Mouse (Mus musculus) forebrain, embryonic 10.5 days (tissue): Measurements from ENCODE around the gene Ppp2r5c. TPM values are rescaled to one million over a fixed set of nuclear protein-coding genes. Genes with fewer than 3 reads are reported as not detected.

ENCODE experiments used
- DNase-seq: peaks from one replicate; pipeline ENCODE4 v3.0.0-alpha.2; 2017; ENCODE audit warnings: low spot score; ENCODE audit errors: extremely low spot score
- H3K27ac ChIP-seq: fragments of 300-500 bp; sonication (generic); 2 replicates; pipeline ENCODE4 v1.5.1; 2016; ENCODE audit warnings: mild to moderate bottlenecking
- H3K27me3 ChIP-seq: fragments of 300-500 bp; sonication (generic); 2 replicates; pipeline ENCODE4 v1.6.1; 2016; ENCODE audit warnings: mild to moderate bottlenecking; ENCODE audit not compliant: poor library complexity, severe bottlenecking
- H3K36me3 ChIP-seq: fragments of 300-500 bp; sonication (generic); replicated peaks from 2 replicates; pipeline ENCODE4 v1.6.1; 2016; ENCODE audit warnings: mild to moderate bottlenecking, moderate library complexity
- H3K4me1 ChIP-seq: fragments of 300-500 bp; sonication (generic); 2 replicates; pipeline ENCODE4 v1.6.1; 2016
- H3K4me3 ChIP-seq: fragments of 300-500 bp; sonication (generic); 2 replicates; pipeline ENCODE4 v1.5.1; 2016; ENCODE audit warnings: mild to moderate bottlenecking, moderate library complexity
- H3K9me3 ChIP-seq: fragments of 300-500 bp; sonication (generic); 2 replicates; pipeline ENCODE4 v1.6.1; 2016; ENCODE audit warnings: mild to moderate bottlenecking, moderate library complexity
- WGBS: fragments of 180-500 bp; shearing (Covaris S2); methylation state at CpG from one replicate; pipeline ENCODE4 v1.1.7; 2016; 5-methylcytosine and 5-hydroxymethylcytosine counted together
- polyA plus RNA-seq: library from polyadenylated mRNA; unstranded; fragments of >200 nt; fragmentation: Nextera tagmentation; extraction: Ambion mirVana; gene quantifications from 2 replicates; pipeline ENCODE4 v1.2.1, GENCODE M21; 2016

Ppp2r5c gene
- polyA plus RNA-seq, 1 experiment from 2014 or later = 135 TPM

DNA sequence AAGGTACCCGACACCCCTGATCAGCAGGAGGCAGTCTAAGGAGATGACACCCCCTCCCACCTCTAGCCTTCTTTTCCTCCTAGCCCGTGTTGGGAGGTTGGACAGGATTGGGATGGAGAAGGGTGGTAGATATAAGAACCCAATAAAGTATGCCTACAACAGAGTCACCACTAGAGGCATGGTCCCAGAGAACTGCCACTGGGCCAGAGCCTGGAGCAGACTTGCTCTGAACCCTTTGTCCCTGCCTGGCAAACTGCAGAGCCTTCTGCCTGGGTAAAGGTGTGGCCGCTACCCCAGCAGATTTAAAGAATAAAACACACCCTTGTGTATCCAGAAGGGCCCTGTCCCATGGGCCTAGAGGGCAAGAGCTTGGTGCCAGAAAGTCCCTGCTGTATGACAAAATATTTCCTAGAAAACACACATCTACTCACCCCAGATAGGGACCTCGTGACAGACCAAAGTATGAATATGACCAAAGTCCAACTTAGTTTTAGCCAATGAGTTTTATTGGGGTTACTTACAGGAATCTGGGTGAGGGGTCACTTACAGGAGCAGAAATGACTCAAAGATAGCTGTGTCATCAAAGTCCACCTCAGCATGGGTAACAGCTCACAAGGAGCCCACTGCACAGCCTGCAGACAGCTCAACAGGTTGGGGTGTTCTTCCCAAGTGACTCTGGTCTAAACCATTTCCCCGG lies 22.8 kb upstream of the Ppp2r5c start:
- no peak overlapping the region for H3K27ac ChIP-seq
- no peaks in the 10 kb centered on the region for H3K4me1 ChIP-seq
- no peak for DNase-seq
- WGBS = 87% methylated on average over 5 of the region's 5 CpGs
- no peak overlapping the region for H3K4me3 ChIP-seq
- H3K9me3 ChIP-seq = no peaks in the 10 kb centered on the region
- no peaks in the 10 kb centered on the region for H3K27me3 ChIP-seq
- no peaks in the 10 kb centered on the region for H3K36me3 ChIP-seq

DNA sequence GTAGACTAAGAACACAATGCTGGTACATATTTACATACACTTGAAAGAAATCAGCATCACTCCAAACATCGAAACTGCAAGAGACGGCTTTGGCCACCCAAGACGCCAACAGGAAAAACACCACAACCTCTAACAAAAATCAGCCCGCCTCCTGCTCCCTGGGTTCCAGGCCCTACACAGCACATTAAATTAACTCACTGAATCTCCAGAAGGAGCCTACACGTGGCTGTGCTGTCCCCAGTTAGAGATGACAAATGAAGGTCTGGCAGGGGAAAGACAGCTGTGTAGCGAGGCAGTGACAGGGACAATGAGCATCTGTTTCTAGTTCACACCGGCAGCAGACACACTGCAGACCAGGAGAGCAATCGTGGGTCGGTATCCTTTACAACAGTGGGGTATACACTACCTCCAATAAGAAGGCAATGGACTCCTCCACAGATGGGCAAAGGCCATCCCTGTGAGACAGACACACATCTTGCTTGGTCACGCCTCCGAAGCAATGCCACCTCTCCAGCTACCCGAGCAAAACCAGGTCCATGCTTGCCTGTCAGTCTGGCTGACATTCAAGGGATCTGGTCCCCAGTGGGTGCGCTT lies 20.4 kb upstream of the Ppp2r5c start:
- Histone ChIP-seq H3K4me1 (peaks cover 12% of the 10 kb centered on the region), H3K4me3 (no peak overlapping the region), H3K27me3 (no peaks in the 10 kb centered on the region), H3K27ac (no peak overlapping the region), H3K36me3 (no peaks in the 10 kb centered on the region), H3K9me3 (no peaks in the 10 kb centered on the region)
- whole genome bisulfite sequencing = 83% methylated on average over 13 of the region's 13 CpGs
- DNase-seq = no peak

DNA sequence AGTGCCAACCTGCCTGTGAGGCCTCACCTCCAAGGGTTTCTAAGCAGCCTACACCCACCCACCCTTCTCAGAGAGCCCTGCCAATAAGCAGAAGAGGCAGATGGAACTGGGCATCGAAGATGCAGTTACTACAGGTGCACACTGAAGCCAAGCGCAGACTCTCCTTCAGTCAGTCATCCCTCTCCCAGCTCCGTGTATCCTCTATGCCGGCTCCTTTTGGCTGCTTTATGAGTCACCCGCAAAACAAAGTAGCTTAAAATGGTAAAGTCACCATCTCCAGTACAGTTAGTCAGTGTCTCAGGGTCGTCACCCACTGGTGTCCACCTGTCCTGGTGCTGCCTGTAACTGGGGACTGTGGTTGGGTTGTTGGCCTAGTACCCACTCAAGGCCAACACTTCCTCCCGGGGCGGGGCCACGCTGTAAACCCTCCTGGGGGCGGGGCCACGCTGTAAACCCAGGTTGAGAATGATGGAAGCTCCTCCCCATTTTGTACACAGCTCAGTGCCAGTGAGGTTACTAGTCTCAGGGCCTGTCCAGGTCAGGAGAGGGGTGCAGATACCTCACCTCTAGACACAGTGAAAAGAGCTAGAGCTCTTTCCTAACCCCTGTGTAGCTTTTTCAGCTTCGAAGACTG lies 17.5 kb upstream of the Ppp2r5c start:
- Histone ChIP-seq H3K27ac (peak overlapping the region; percentile 78), H3K4me1 (peaks cover 12% of the 10 kb centered on the region), H3K36me3 (no peaks in the 10 kb centered on the region), H3K9me3 (no peaks in the 10 kb centered on the region), H3K4me3 (no peak overlapping the region), H3K27me3 (no peaks in the 10 kb centered on the region)
- no peak for DNase-seq
- 62% methylated on average over 12 of the region's 12 CpGs for WGBS

DNA sequence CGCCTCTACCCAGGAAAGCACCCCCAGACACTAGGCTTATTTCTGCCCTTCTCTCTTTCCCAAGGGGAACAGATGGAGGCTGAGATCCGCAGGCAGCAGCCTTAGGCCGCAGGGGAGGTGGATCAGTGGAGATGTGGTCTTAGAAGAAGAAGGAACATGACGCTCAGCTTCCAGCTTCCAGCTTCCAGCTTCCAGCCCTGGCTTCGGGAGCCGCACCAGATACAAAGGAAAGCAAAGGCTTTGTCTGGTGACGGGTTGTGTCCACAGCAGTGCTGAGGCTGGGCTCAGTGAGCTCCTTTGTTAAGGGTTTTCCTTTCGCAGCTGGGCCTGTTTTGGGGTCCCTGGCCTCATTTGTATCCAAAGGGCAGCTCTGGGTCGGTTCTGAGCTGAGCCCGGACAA lies 16.9 kb upstream of the Ppp2r5c start:
- Histone ChIP-seq H3K27ac (peak overlapping the region; percentile 78), H3K4me1 (peaks cover 12% of the 10 kb centered on the region), H3K27me3 (no peaks in the 10 kb centered on the region), H3K36me3 (no peaks in the 10 kb centered on the region), H3K4me3 (no peak overlapping the region; the same call in 1 of the 2 replicates), H3K9me3 (no peaks in the 10 kb centered on the region)
- no peak for DNase-seq
- WGBS = 50% methylated on average over 10 of the region's 10 CpGs

DNA sequence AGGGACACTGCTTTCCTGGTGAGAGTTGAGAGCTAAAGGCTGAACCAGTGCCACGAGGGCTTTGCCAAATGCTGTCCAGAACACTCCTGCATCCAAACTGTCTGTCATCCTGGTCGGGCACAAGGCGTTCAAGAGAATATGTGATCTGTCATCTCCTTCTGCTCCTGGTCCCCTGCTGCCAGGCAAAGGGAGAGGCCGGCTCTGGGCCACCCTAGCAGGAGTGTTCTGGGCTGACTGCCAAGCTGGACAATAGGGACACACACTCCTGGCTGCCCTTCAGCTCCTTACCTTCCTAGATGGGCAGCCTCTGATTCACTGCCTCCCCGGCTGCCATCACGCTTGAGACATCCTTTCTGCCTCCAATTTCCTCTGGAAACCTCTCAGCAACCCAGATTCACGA lies 15.1 kb upstream of the Ppp2r5c start:
- Histone ChIP-seq H3K27me3 (no peaks in the 10 kb centered on the region), H3K36me3 (no peaks in the 10 kb centered on the region), H3K27ac (no peak overlapping the region), H3K9me3 (no peaks in the 10 kb centered on the region), H3K4me1 (peaks cover 12% of the 10 kb centered on the region), H3K4me3 (no peak overlapping the region)
- DNase-seq = no peak
- WGBS = 79% methylated on average over 7 of the region's 7 CpGs

DNA sequence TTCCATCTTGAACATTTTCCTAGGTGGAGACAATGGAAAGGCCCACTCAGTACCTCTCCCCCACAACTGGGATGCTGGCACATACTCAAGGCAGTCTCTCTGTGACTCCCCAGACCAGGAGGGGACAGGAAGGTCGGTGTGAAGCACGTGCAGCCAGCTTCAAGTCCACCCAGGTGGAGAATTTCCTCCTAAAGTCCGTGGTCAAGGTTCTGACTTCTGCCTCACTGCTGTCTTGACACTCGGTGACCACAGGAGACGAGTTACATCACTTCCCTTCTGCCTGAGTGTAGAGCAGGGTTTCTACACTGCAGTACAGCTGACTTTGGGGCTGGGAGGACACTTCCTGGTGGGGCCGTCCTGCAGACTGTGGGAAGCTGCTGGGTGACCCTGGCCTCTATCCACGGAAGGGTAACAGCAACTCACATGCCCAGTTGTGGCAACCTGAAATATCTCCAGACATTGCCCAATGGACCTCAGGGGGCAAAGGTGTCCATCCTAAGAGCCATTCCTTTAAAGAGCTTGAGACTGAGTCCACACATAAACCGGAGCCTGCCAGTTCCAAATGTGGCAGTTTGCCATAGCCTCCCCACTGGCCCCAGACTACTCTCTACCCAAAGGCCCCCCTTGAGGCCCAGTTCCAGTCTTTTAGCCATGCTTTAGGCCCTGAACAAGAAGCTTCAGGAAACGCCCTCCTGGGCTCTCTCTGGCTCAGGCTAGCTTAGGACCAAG lies 10.1 kb upstream of the Ppp2r5c start:
- 78% methylated on average over 9 of the region's 9 CpGs for WGBS
- no peaks in the 10 kb centered on the region for H3K36me3 ChIP-seq
- H3K4me1 ChIP-seq = no peaks in the 10 kb centered on the region
- DNase-seq = no peak
- H3K4me3 ChIP-seq = no peak overlapping the region
- no peak overlapping the region for H3K27ac ChIP-seq
- H3K9me3 ChIP-seq = peaks cover 6% of the 10 kb centered on the region; the same call in 1 of the 2 replicates
- no peaks in the 10 kb centered on the region for H3K27me3 ChIP-seq

DNA sequence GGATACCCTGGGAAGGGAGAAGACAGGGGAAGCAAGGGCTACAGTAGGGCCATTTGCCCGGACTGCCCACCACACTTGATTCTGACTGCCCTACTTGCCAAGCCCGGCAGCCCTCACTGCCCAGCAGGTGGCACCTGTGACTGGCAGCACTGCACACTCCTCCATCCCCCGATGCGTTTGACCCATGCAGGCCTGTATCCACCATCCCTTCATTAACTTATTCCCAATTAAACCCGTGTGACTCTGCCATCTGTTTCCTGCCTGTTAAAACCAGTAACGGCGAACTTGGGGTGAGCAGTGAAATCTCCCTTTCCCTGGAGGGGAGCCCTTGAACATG lies 9.6 kb upstream of the Ppp2r5c start:
- 73% methylated on average over 7 of the region's 7 CpGs for WGBS
- Histone ChIP-seq H3K27me3 (no peaks in the 10 kb centered on the region), H3K4me3 (no peak overlapping the region), H3K4me1 (no peaks in the 10 kb centered on the region), H3K36me3 (no peaks in the 10 kb centered on the region), H3K27ac (no peak overlapping the region), H3K9me3 (peaks cover 6% of the 10 kb centered on the region; the same call in 1 of the 2 replicates)
- no peak for DNase-seq

DNA sequence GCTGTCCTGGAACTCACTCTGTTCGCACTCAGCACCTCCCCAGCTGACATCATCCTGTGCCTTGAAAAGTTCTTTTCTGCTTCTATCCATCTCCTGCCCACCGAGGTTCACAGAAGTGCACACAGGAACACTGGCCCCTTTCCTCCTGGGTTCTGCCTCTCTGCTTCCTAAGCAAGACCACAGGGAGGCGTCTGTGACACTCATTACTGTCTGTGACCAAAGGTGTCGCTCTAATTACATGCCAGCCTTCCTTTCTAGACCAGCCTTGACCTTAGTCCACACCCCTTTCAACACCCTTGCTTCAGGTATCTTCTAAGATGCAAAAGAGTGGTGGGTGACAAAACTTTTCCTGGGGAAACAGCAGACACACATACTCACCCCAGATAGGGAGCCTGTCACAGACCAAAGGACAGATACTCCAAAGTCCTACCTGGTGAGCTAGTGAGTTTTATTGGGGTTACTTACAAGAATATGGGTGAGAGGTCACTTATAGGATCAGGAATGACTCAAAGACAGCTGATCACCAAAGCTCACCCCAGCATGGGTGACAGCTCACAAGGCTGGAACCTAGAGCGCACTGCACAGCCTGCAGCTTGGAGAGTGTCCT lies 8.4 kb upstream of the Ppp2r5c start:
- DNase-seq = no peak
- no peaks in the 10 kb centered on the region for H3K36me3 ChIP-seq
- 51% methylated on average over 5 of the region's 5 CpGs for WGBS
- H3K4me3 ChIP-seq = no peak overlapping the region
- H3K27me3 ChIP-seq = no peaks in the 10 kb centered on the region
- H3K4me1 ChIP-seq = no peaks in the 10 kb centered on the region
- no peak overlapping the region for H3K27ac ChIP-seq
- peaks cover 6% of the 10 kb centered on the region; the same call in 1 of the 2 replicates for H3K9me3 ChIP-seq

DNA sequence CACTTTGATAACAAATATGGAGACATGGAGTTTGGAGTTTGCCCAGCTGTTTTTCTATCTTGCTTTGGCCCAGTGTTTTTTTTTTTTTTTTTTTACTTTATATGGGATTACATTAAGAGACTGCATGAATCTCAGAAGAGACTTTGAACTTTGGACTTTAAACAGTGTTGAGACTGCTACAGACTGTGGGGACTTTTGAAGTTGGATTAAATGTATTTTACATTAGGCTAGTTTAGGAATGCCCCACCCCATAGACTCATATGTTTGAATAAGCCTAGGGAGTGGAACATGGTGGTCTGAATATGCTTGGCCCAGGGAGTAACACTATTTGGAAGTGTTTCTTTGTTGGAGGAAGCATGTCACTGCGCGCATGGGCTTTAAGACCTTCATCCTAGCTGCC lies 4.7 kb upstream of the Ppp2r5c start:
- peaks cover 14% of the 10 kb centered on the region for H3K27me3 ChIP-seq
- no peaks in the 10 kb centered on the region for H3K36me3 ChIP-seq
- no peak overlapping the region for H3K4me3 ChIP-seq
- peaks cover 6% of the 10 kb centered on the region; the same call in 1 of the 2 replicates for H3K9me3 ChIP-seq
- no peak for DNase-seq
- WGBS = 90% methylated on average over 2 of the region's 2 CpGs
- peaks cover 9% of the 10 kb centered on the region for H3K4me1 ChIP-seq
- no peak overlapping the region for H3K27ac ChIP-seq

DNA sequence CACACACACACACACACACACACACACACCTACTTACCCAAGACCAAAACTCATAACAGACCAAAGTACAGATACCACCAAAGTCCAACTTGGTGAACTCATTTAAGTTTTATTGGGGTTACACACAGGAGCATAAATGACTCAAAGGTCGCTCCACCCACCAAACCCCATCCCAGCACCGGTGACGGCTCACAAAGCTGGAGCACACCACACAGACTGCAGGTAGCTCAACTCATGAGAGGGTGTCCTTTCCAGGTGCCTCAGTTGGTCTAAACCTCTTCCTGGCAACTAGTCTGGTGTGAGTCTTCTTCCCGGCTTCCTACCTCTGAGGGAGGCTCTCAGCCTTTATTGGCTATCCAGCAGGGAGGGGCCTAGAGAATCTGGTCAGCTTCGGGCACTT lies 2.4 kb upstream of the Ppp2r5c start:
- Histone ChIP-seq H3K27ac (no peak overlapping the region), H3K4me1 (peaks cover 30% of the 10 kb centered on the region), H3K27me3 (peaks cover 14% of the 10 kb centered on the region), H3K36me3 (no peaks in the 10 kb centered on the region), H3K9me3 (peaks cover 6% of the 10 kb centered on the region; the same call in 1 of the 2 replicates), H3K4me3 (no peak overlapping the region)
- DNase-seq = no peak
- WGBS = 83% methylated on average over 5 of the region's 5 CpGs

DNA sequence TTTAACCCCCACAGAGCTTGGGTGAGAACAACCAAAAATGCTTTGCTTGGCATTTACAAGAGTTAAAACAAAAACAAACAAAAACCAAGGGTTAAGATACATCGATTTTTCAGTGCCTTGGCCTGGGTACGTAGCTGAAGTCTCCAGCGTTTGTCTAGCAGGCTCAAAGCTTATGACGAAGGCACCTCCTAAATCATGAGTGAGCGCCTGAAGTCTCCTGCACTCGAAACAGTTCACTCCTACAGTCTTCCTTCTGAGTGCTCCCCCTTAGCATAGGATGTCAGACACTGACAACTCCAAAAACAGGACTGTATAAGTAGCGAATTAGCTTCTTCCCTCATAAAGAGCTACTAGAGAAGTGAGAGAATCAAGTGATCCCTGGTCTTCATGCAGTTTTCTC lies 1.1 kb upstream of the Ppp2r5c start:
- Histone ChIP-seq H3K4me3 (peak overlapping the region; percentile 93), H3K27ac (peak overlapping the region; percentile 92; the same call in 1 of the 2 replicates), H3K9me3 (peaks cover under 1% of the 10 kb centered on the region; the same call in 1 of the 2 replicates), H3K4me1 (peaks cover 30% of the 10 kb centered on the region), H3K36me3 (0 out of 2 replicates have a peak, but pooled peaks cover 4% of the 10 kb centered on the region), H3K27me3 (peaks cover 14% of the 10 kb centered on the region)
- 48% methylated on average over 7 of the region's 7 CpGs for WGBS
- DNase-seq = no peak

DNA sequence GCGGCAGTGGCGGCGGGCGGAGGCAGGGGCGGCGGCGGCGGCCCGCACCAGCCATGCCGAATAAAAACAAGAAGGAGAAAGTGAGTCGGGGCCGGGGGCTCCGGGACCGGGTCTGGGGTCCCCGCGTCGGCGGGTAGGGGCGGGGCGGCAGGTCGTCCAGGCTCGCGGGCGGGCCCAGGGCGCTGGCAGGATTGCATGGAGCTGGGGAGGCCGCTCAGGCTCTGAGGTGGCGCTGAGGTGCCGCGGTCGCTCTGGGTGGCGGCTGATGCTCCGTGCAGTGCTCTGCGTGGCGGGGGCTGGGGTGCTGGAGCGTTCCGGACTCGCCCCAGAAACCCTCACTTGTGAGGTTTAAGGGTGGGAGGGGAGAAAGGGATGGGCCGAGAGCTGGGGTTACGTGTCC lies 386 bp downstream of the Ppp2r5c start:
- no peaks in the 10 kb centered on the region for H3K9me3 ChIP-seq
- under 1% methylated on average over 35 of the region's 39 CpGs for WGBS
- DNase-seq = peak; percentile 56
- H3K4me3 ChIP-seq = peak overlapping the region; percentile 93
- 0 out of 2 replicates have a peak, but pooled peaks cover 4% of the 10 kb centered on the region for H3K36me3 ChIP-seq
- peak overlapping the region; percentile 86 for H3K27ac ChIP-seq
- H3K27me3 ChIP-seq = peaks cover 14% of the 10 kb centered on the region
- peaks cover 30% of the 10 kb centered on the region for H3K4me1 ChIP-seq
